Comparison of ENCODE assay signal across 8 mouse cellular contexts in the genomic region with DNA sequence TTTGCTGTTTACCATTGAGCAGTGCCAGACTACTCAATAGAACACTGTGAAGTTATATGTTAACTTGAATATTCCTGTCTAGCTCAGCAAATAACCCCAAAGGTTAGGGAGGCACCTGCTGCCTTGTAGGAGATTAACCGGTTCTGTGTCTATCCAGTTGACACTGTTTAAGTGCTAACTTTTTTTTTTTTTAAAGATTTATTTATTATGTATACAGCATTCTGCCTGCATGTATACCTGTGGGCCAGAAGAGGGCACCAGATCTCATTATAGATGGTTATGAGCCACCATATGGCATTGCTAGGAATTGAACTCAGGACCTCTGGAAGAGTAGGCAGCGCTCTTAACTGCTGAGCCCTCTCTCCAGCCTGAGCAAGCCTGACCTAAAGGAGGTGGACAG. TPM values are rescaled to one million over a fixed set of nuclear protein-coding genes. Genes with fewer than 3 reads are reported as not detected.
DNase-seq lines count a peak whose midpoint lies in the region; ATAC-seq and TF ChIP-seq lines count a peak whose summit lies in the region.
"Had no signal": no experiment of that assay in that cellular context is flagged by ENCODE, and none has a peak within 500 bp of the region (broad histone marks: within the 10 kb centered on the region; RNA-seq: fewer than 3 reads in every experiment).

No protein-coding gene starts in this region.

- no peak overlapping the region for H3K27ac ChIP-seq in liver, adult 2 months (replicated peaks; ENCODE audit: insufficient read depth, low read depth, low read length)
- H3K27ac ChIP-seq in kidney, postnatal 0 days: peak overlapping the region; percentile 82

- DNase-seq in liver, adult 2 months (ENCODE audit: extremely low read depth, low read depth, low spot score): no peak
- DNase-seq in liver: no peak
- DNase-seq in CD4-positive helper T cell, adult 2 months (ENCODE audit: low read depth, low spot score): peak; percentile 46
- DNase-seq in kidney, postnatal 0 days (ENCODE audit: low spot score): peak; percentile 27
- DNase-seq in adrenal gland, postnatal 10 days: no peak
- DNase-seq in gastrocnemius, adult 18-20 months (ENCODE audit: low spot score): no peak
- DNase-seq: gastrocnemius, postnatal 10 days had no signal

- no peaks in the 10 kb centered on the region for H3K79me2 ChIP-seq in liver, adult 2 months (ENCODE audit: control insufficient read depth, insufficient read depth, low read length)

- no peaks in the 10 kb centered on the region for H3K9me3 ChIP-seq in E14TG2a.4 (ENCODE audit: low read length)
- no peaks in the 10 kb centered on the region for H3K9me3 ChIP-seq in kidney, postnatal 0 days (replicated peaks; ENCODE audit: low read length)

- WGBS in liver, adult 2 months: 64% methylated on average over 2 of the region's 2 CpGs
- WGBS in kidney, postnatal 0 days: 65% methylated on average over 2 of the region's 2 CpGs

- peak; percentile 86 for ATAC-seq in kidney, postnatal 0 days (replicated peaks; ENCODE audit: low FRiP score, low read depth)

- no peak overlapping the region for H3K4me2 ChIP-seq in kidney, postnatal 0 days (ENCODE audit: low read length)

- no peaks in the 10 kb centered on the region for H3K4me1 ChIP-seq in liver, adult 2 months (ENCODE audit: control insufficient read depth, insufficient read depth, low read length)
- H3K4me1 ChIP-seq in E14TG2a.4 (replicated peaks; ENCODE audit: low read depth, low read length): peaks cover 18% of the 10 kb centered on the region
- no peaks in the 10 kb centered on the region for H3K4me1 ChIP-seq in kidney, postnatal 0 days (replicated peaks; ENCODE audit: insufficient read depth, low read length)

- no peaks in the 10 kb centered on the region for H3K27me3 ChIP-seq in liver, adult 2 months (ENCODE audit: control insufficient read depth, insufficient read depth, low read length)
- H3K27me3 ChIP-seq in E14TG2a.4 (ENCODE audit: insufficient read depth, low read length): no peaks in the 10 kb centered on the region
- H3K27me3 ChIP-seq in kidney, postnatal 0 days (ENCODE audit: insufficient read depth, low read length): no peaks in the 10 kb centered on the region

- peaks cover 9% of the 10 kb centered on the region for H3K36me3 ChIP-seq in liver, adult 2 months (ENCODE audit: control insufficient read depth, insufficient read depth, low read length)
- peaks cover 46% of the 10 kb centered on the region for H3K36me3 ChIP-seq in E14TG2a.4 (ENCODE audit: insufficient read depth, low read length)
- H3K36me3 ChIP-seq in kidney, postnatal 0 days (ENCODE audit: insufficient read depth, low read length): peaks cover 8% of the 10 kb centered on the region; the same call in 1 of the 2 replicates

- TF ChIP-seq POLR2A in liver, adult 2 months (IDR thresholded peaks at IDR 0.05; ENCODE audit: extremely low read depth, insufficient read depth, low read length): no peak

- no peak overlapping the region for H3K4me3 ChIP-seq in liver, adult 2 months (ENCODE audit: insufficient read depth, low read depth, low read length)
- H3K4me3 ChIP-seq in E14TG2a.4 (replicated peaks; ENCODE audit: low read length): no peak overlapping the region
- H3K4me3 ChIP-seq in kidney, postnatal 0 days (replicated peaks; ENCODE audit: low read depth, low read length): no peak overlapping the region

- peak; percentile 7; the same call in 1 of the 2 replicates for TF ChIP-seq CTCF in liver, adult 2 months (IDR thresholded peaks at IDR 0.05; ENCODE audit: low read depth, low read length)
- TF ChIP-seq CTCF in E14TG2a.4 (conservative IDR thresholded peaks at IDR 0.05; ENCODE audit: low read length): peak; percentile 40
- TF ChIP-seq CTCF in kidney, postnatal 0 days (IDR thresholded peaks at IDR 0.05; ENCODE audit: low read depth): peak; percentile 66

- H3K9ac ChIP-seq in liver, adult 2 months (ENCODE audit: low read depth, low read length): no peak overlapping the region
- no peak overlapping the region for H3K9ac ChIP-seq in kidney, postnatal 0 days (ENCODE audit: low read depth, low read length)

RNA-seq across cellular contexts. Expression of gene Gpr19, which starts 25.4 kb away (rescaled TPM):
- 4.7 and 4.8 TPM in 2 replicates for total RNA-seq in liver, adult 2 months (2014; rRNA removed)
- polyA plus RNA-seq in liver, adult 2 months (2012; rRNA removed): 4.9 and 6.9 TPM in 2 replicates
- polyA plus RNA-seq in kidney, postnatal 0 days (2015; fragmentation: Nextera tagmentation; extraction: Ambion mirVana): 11.1 and 12.1 TPM in 2 replicates
- 10 to 100 TPM in 1 of 2 experiments, 1 to 10 TPM in 1; 7.9 to 11.1 TPM for total RNA-seq in adrenal gland, postnatal 10 days (2021)
- total RNA-seq in gastrocnemius, adult 18-20 months (2021): 1 to 10 TPM; 4.2 to 5.1 TPM

RNA-seq across cellular contexts. Expression of gene Crebl2, which starts 43.1 kb away (rescaled TPM):
- total RNA-seq in liver, adult 2 months (2014; rRNA removed): 48.5 and 49.5 TPM in 2 replicates
- 20.9 and 23.2 TPM in 2 replicates for polyA plus RNA-seq in liver, adult 2 months (2012; rRNA removed)
- polyA plus RNA-seq in kidney, postnatal 0 days (2015; fragmentation: Nextera tagmentation; extraction: Ambion mirVana): 5.2 and 5.6 TPM in 2 replicates
- total RNA-seq in adrenal gland, postnatal 10 days (2021): 10 to 100 TPM; 14.8 to 17.3 TPM
- total RNA-seq in gastrocnemius, adult 18-20 months (2021): 10 to 100 TPM; 12.4 to 14.2 TPM

RNA-seq across cellular contexts. Expression of gene Cdkn1b, which starts 47.2 kb away (rescaled TPM):
- 14.4 and 16.2 TPM in 2 replicates for total RNA-seq in liver, adult 2 months (2014; rRNA removed)
- polyA plus RNA-seq in liver, adult 2 months (2012; rRNA removed): 7.1 and 8.6 TPM in 2 replicates
- 25.1 and 25.9 TPM in 2 replicates for polyA plus RNA-seq in kidney, postnatal 0 days (2015; fragmentation: Nextera tagmentation; extraction: Ambion mirVana)
- total RNA-seq in adrenal gland, postnatal 10 days (2021): 10 to 100 TPM; 46.2 TPM
- total RNA-seq in gastrocnemius, adult 18-20 months (2021): 10 to 100 TPM; 32.2 to 34.1 TPM

Comparison
In these comparisons a context has a peak if more than half of its experiments do, and no peak if none do; other contexts are left out.
1. DNase-seq: peak in CD4-positive helper T cell, adult 2 months (single experiment) and kidney, postnatal 0 days (single experiment); none in liver, adult 2 months (single experiment), liver (single experiment), adrenal gland, postnatal 10 days (single experiment) and gastrocnemius, adult 18-20 months (single experiment).
2. CTCF ChIP-seq: peak in every context shown above with its lines; median percentile 66 in kidney, postnatal 0 days; 40 in E14TG2a.4; 7 in liver, adult 2 months.